Mouse (Mus musculus) embryonic facial prominence, embryonic 14.5 days (tissue): ENCODE data around the gene Zfp827. TPM values are rescaled to one million over a fixed set of nuclear protein-coding genes. Genes with fewer than 3 reads are reported as not detected.

ENCODE experiments used
- ATAC-seq: fragments of 200-750 bp; cut with Nextera tagmentation; 2 replicates; pipeline ENCODE4 v1.8.0; 2017; ENCODE audit warnings: low read depth, moderate number of reproducible peaks, moderate TSS enrichment
- DNase-seq: peaks from one replicate; pipeline ENCODE4 v3.0.0-alpha.2; 2015; ENCODE audit warnings: low spot score
- H3K27ac ChIP-seq: fragments of 300-500 bp; sonication (generic); replicated peaks from 2 replicates; pipeline ENCODE4 v1.5.1; 2014; ENCODE audit warnings: low read depth, mild to moderate bottlenecking, low read length, moderate library complexity
- H3K27me3 ChIP-seq: fragments of 300-500 bp; sonication (generic); replicated peaks from 2 replicates; pipeline ENCODE4 v1.6.1; 2014; ENCODE audit warnings: low read length; ENCODE audit not compliant: control insufficient read depth, insufficient read depth
- H3K36me3 ChIP-seq: fragments of 300-500 bp; sonication (generic); 2 replicates; pipeline ENCODE4 v1.6.1; 2014; ENCODE audit warnings: low read length, mixed read lengths; ENCODE audit not compliant: control insufficient read depth, insufficient read depth
- H3K4me1 ChIP-seq: fragments of 300-500 bp; sonication (generic); 2 replicates; pipeline ENCODE4 v1.6.1; 2014; ENCODE audit warnings: antibody characterized with exemption, low read length; ENCODE audit not compliant: control insufficient read depth, insufficient read depth
- H3K4me2 ChIP-seq: fragments of 300-500 bp; sonication (generic); 2 replicates; pipeline ENCODE4 v1.6.1; 2014; ENCODE audit warnings: low read depth, mild to moderate bottlenecking, low read length, moderate library complexity, mixed read lengths
- H3K4me3 ChIP-seq: fragments of 300-500 bp; sonication (generic); 2 replicates; pipeline ENCODE4 v1.5.1; 2014; ENCODE audit warnings: low read depth, mild to moderate bottlenecking, low read length
- H3K9ac ChIP-seq: fragments of 300-500 bp; sonication (generic); 2 replicates; pipeline ENCODE4 v1.6.1; 2014; ENCODE audit warnings: low read depth, mild to moderate bottlenecking, low read length, moderate library complexity, mixed read lengths
- H3K9me3 ChIP-seq: fragments of 300-500 bp; sonication (generic); 2 replicates; pipeline ENCODE4 v1.6.1; 2016; ENCODE audit warnings: low read length; ENCODE audit not compliant: control insufficient read depth
- WGBS: fragments of 180-500 bp; shearing (Covaris S2); extraction: QIAGEN DNeasy Blood & Tissue Kit; methylation state at CpG from one replicate; pipeline ENCODE4 v1.1.7; 2014; 5-methylcytosine and 5-hydroxymethylcytosine counted together
- polyA plus RNA-seq: library from polyadenylated mRNA; unstranded; fragments of >200 nt; fragmentation: Nextera tagmentation; extraction: Ambion mirVana; gene quantifications from 2 replicates; pipeline ENCODE4 v1.2.1, GENCODE M21; 2014

The Zfp827 gene
- polyA plus RNA-seq, 1 experiment from 2014 or later, result 11.8 TPM

- Histone ChIP-seq H3K36me3 (0 out of 2 replicates have a peak, but pooled peaks cover 6% of the 10 kb centered on the region), H3K27ac (no peak overlapping the region), H3K4me1 (no peaks in the 10 kb centered on the region; the same call in 1 of the 2 replicates), H3K27me3 (no peaks in the 10 kb centered on the region), H3K9me3 (no peaks in the 10 kb centered on the region), H3K4me2 (no peak overlapping the region), H3K9ac (no peak overlapping the region), H3K4me3 (no peak overlapping the region)
- DNase-seq, result no peak
- no peak for ATAC-seq
- 85% methylated on average over 6 of the region's 6 CpGs for WGBS
Observed at GRCm38 (mm10) chr8:79048388-79049005, 20.3 kb downstream of the Zfp827 start.

- WGBS, result 70% methylated on average over 6 of the region's 6 CpGs
- Histone ChIP-seq H3K4me2 (no peak overlapping the region), H3K4me1 (peaks cover 10% of the 10 kb centered on the region), H3K4me3 (no peak overlapping the region), H3K9ac (no peak overlapping the region), H3K27ac (no peak overlapping the region), H3K9me3 (no peaks in the 10 kb centered on the region), H3K27me3 (no peaks in the 10 kb centered on the region), H3K36me3 (0 out of 2 replicates have a peak, but pooled peaks cover 6% of the 10 kb centered on the region)
- DNase-seq, result no peak
- ATAC-seq, result no peak
Observed at GRCm38 (mm10) chr8:79054222-79054621, 26.0 kb downstream of the Zfp827 start.

- Histone ChIP-seq H3K4me2 (no peak overlapping the region), H3K4me3 (no peak overlapping the region), H3K27ac (no peak overlapping the region), H3K36me3 (peaks cover 19% of the 10 kb centered on the region), H3K9ac (no peak overlapping the region), H3K27me3 (no peaks in the 10 kb centered on the region), H3K9me3 (no peaks in the 10 kb centered on the region), H3K4me1 (peaks cover 17% of the 10 kb centered on the region)
- WGBS, result 84% methylated on average over 3 of the region's 3 CpGs
- ATAC-seq (no peak), DNase-seq (no peak)
Observed at GRCm38 (mm10) chr8:79057179-79057578, 28.9 kb downstream of the Zfp827 start.

- H3K4me2 ChIP-seq, result no peak overlapping the region
- peaks cover 17% of the 10 kb centered on the region for H3K4me1 ChIP-seq
- H3K36me3 ChIP-seq, result peaks cover 25% of the 10 kb centered on the region
- no peaks in the 10 kb centered on the region for H3K9me3 ChIP-seq
- H3K27me3 ChIP-seq, result no peaks in the 10 kb centered on the region
- WGBS, result 48% methylated on average over 4 of the region's 4 CpGs
- no peak overlapping the region for H3K9ac ChIP-seq
- ATAC-seq (no peak), DNase-seq (no peak)
- H3K4me3 ChIP-seq, result no peak overlapping the region
- peak overlapping the region; percentile 48; the same call in 1 of the 2 replicates for H3K27ac ChIP-seq
Observed at GRCm38 (mm10) chr8:79059361-79059760, 31.1 kb downstream of the Zfp827 start.

GRCm38 (mm10) chr8:79060013-79060609, 31.9 kb downstream of the Zfp827 start:
- peaks cover 29% of the 10 kb centered on the region for H3K36me3 ChIP-seq
- DNase-seq (peak; percentile 71), ATAC-seq (peak; percentile 62; the same call in 1 of the 2 replicates)
- H3K4me2 ChIP-seq, result no peak overlapping the region
- no peak overlapping the region for H3K9ac ChIP-seq
- 48% methylated on average over 19 of the region's 19 CpGs for WGBS
- H3K4me3 ChIP-seq, result no peak overlapping the region
- H3K4me1 ChIP-seq, result peaks cover 17% of the 10 kb centered on the region
- H3K9me3 ChIP-seq, result no peaks in the 10 kb centered on the region
- H3K27me3 ChIP-seq, result no peaks in the 10 kb centered on the region
- H3K27ac ChIP-seq, result peak overlapping the region; percentile 48

- peaks cover 54% of the 10 kb centered on the region for H3K36me3 ChIP-seq
- WGBS, result 80% methylated on average over 2 of the region's 2 CpGs
- no peak overlapping the region for H3K4me3 ChIP-seq
- no peak overlapping the region for H3K27ac ChIP-seq
- no peaks in the 10 kb centered on the region for H3K9me3 ChIP-seq
- H3K4me2 ChIP-seq, result no peak overlapping the region
- H3K27me3 ChIP-seq, result no peaks in the 10 kb centered on the region
- DNase-seq, result no peak
- 0 out of 2 replicates have a peak, but pooled peaks have one; percentile 33 for ATAC-seq
- no peak overlapping the region for H3K9ac ChIP-seq
- no peaks in the 10 kb centered on the region for H3K4me1 ChIP-seq
Observed at GRCm38 (mm10) chr8:79065924-79066323, 37.7 kb downstream of the Zfp827 start.

- Histone ChIP-seq H3K27ac (no peak overlapping the region), H3K9me3 (no peaks in the 10 kb centered on the region), H3K4me2 (no peak overlapping the region), H3K27me3 (no peaks in the 10 kb centered on the region), H3K4me1 (no peaks in the 10 kb centered on the region), H3K4me3 (no peak overlapping the region), H3K9ac (no peak overlapping the region), H3K36me3 (peaks cover 57% of the 10 kb centered on the region)
- ATAC-seq (no peak), DNase-seq (no peak)
- 78% methylated on average over 3 of the region's 3 CpGs for WGBS
Observed at GRCm38 (mm10) chr8:79067812-79068630, 39.8 kb downstream of the Zfp827 start.

- WGBS, result 71% methylated on average over 3 of the region's 3 CpGs
- no peak for DNase-seq
- ATAC-seq, result no peak
- Histone ChIP-seq H3K27me3 (no peaks in the 10 kb centered on the region), H3K4me3 (no peak overlapping the region), H3K9ac (no peak overlapping the region), H3K27ac (no peak overlapping the region), H3K4me2 (no peak overlapping the region), H3K9me3 (no peaks in the 10 kb centered on the region), H3K4me1 (no peaks in the 10 kb centered on the region), H3K36me3 (peaks cover 78% of the 10 kb centered on the region)
Observed at GRCm38 (mm10) chr8:79073311-79073710, 45.1 kb downstream of the Zfp827 start.
